Mouse (Mus musculus) lung, postnatal 0 days (tissue): ENCODE measurements around the gene Pbx1. TPM values are rescaled to one million over a fixed set of nuclear protein-coding genes. Genes with fewer than 3 reads are reported as not detected.

ENCODE experiments used
- ATAC-seq: fragments of 200-750 bp; cut with Nextera tagmentation; 2 replicates; pipeline ENCODE4 v1.8.0; 2017; ENCODE audit warnings: moderate library complexity
- DNase-seq: peaks from one replicate; pipeline ENCODE4 v3.0.0-alpha.2; 2016; ENCODE audit warnings: low spot score
- H3K27ac ChIP-seq: fragments of 300-500 bp; sonication (generic); 2 replicates; pipeline ENCODE4 v1.5.1; 2014; ENCODE audit warnings: antibody characterized with exemption, mild to moderate bottlenecking, low read length, mixed read lengths
- H3K27me3 ChIP-seq: fragments of 300-500 bp; sonication (generic); replicated peaks from 2 replicates; pipeline ENCODE4 v1.6.1; 2014; ENCODE audit warnings: low read length, mixed read lengths; ENCODE audit not compliant: insufficient read depth
- H3K36me3 ChIP-seq: fragments of 300-500 bp; sonication (generic); 2 replicates; pipeline ENCODE4 v1.6.1; 2014; ENCODE audit warnings: low read length, mixed read lengths; ENCODE audit not compliant: insufficient read depth
- H3K4me1 ChIP-seq: fragments of 300-500 bp; sonication (generic); 2 replicates; pipeline ENCODE4 v1.6.1; 2014; ENCODE audit warnings: antibody characterized with exemption, low read depth, low read length, mixed read lengths; ENCODE audit not compliant: insufficient read depth
- H3K4me2 ChIP-seq: fragments of 300-500 bp; sonication (generic); replicated peaks from 2 replicates; pipeline ENCODE4 v1.6.1; 2014; ENCODE audit warnings: low read depth, mild to moderate bottlenecking, low read length, moderate library complexity, mixed read lengths
- H3K4me3 ChIP-seq: fragments of 300-500 bp; sonication (generic); 2 replicates; pipeline ENCODE4 v1.5.1; 2014; ENCODE audit warnings: low read depth, low read length
- H3K9ac ChIP-seq: fragments of 300-500 bp; sonication (generic); replicated peaks from 2 replicates; pipeline ENCODE4 v1.6.1; 2014; ENCODE audit warnings: low read depth, mild to moderate bottlenecking
- H3K9me3 ChIP-seq: fragments of 300-500 bp; sonication (generic); 2 replicates; pipeline ENCODE4 v1.6.1; 2016; ENCODE audit warnings: low read length, mixed read lengths
- CTCF ChIP-seq: IDR thresholded peaks from 2 replicates; pipeline ENCODE4 v1.5.1; 2016; ENCODE audit warnings: antibody characterized with exemption, mild to moderate bottlenecking
- EP300 ChIP-seq: IDR thresholded peaks from 2 replicates; pipeline ENCODE4 v1.6.1; 2016; ENCODE audit warnings: antibody characterized with exemption, mild to moderate bottlenecking, control low read depth
- WGBS: fragments of 180-500 bp; shearing (Covaris S2); extraction: QIAGEN DNeasy Blood & Tissue Kit; methylation state at CpG from one replicate; pipeline ENCODE4 v1.1.7; 2014; 5-methylcytosine and 5-hydroxymethylcytosine counted together
- polyA plus RNA-seq: library from polyadenylated mRNA; unstranded; fragments of >200 nt; fragmentation: Nextera tagmentation; extraction: Ambion mirVana; gene quantifications from 2 replicates; pipeline ENCODE4 v1.2.1, GENCODE M21; 2015

The Pbx1 gene
- polyA plus RNA-seq, 1 experiment from 2014 or later: 23.9 TPM

DNA sequence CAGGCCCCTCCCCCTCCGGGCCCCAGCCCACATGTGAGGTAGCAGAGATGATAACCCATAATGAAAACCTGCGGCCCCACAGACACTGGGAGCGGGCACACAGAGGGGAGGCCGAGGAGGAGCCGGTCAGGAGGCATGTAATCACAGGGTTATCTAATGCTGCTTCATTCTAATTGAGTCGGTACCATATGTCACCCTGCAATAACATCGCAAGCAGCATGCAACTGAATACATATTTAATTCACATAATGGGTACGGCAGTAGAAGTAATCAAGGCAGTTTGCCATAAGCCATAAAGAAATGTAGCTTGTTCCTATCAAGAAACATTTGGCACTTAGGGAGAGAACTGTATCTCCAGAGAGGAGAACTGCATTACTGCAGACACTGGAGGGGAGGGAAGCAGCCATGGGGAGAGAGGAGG is 123.0 kb downstream of the Pbx1 start:
- Histone ChIP-seq H3K27ac (no peak overlapping the region), H3K9me3 (no peaks in the 10 kb centered on the region), H3K4me1 (no peaks in the 10 kb centered on the region), H3K4me2 (no peak overlapping the region), H3K9ac (no peak overlapping the region), H3K27me3 (no peaks in the 10 kb centered on the region), H3K36me3 (no peaks in the 10 kb centered on the region), H3K4me3 (no peak overlapping the region)
- WGBS: 77% methylated on average over 8 of the region's 8 CpGs
- DNase-seq (no peak), ATAC-seq (no peak)
- TF ChIP-seq EP300 (no peak), CTCF (no peak)

DNA sequence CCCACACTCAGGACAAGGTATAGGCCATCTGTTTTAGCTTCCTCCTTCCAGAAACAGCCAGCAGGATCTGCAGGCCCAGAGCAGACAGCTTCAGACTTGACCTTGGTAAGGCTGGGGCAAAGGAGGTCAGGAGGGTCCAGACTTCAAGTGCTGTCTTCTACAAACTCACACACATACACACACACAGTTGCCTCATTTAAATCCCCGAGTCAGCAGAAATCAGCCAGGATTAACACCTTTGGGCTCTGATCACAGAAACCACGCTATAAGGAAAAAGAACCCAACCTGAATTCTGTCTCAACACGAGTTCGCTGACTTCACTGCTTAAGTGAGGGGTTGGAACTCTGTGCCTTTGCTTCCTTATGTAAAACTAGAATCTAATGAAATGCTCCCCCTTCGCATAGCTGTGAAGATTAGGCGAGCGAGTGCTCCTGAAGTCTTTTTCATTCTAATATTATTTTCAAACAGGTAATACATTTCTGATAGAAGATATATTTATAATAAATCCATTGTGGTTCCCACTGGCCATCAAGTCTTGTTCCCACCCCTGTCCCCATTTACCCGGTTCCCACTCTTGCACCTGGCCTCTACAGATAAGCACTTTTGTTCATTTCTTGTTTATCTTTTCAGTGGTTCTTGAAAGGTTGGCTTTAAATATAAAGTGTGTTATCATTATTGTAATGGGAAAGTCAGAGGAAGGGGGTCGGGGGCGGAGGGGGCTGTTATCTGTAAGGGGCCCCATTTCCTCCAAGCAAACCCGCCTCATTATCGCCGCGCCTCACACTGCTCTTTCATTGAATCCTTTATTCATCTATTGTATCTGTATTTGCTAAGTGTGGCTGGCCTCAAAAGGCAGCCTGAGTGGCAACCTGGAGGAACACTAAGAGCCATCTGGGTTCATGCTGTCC is 124.5 kb downstream of the Pbx1 start:
- WGBS: 49% methylated on average over 14 of the region's 14 CpGs
- DNase-seq: no peak
- no peaks in the 10 kb centered on the region for H3K4me1 ChIP-seq
- H3K9me3 ChIP-seq: no peaks in the 10 kb centered on the region
- H3K4me2 ChIP-seq: no peak overlapping the region
- no peak for ATAC-seq
- H3K4me3 ChIP-seq: no peak overlapping the region
- H3K36me3 ChIP-seq: no peaks in the 10 kb centered on the region
- no peak for TF ChIP-seq EP300
- TF ChIP-seq CTCF: no peak
- no peak overlapping the region for H3K9ac ChIP-seq
- no peaks in the 10 kb centered on the region for H3K27me3 ChIP-seq
- H3K27ac ChIP-seq: no peak overlapping the region

DNA sequence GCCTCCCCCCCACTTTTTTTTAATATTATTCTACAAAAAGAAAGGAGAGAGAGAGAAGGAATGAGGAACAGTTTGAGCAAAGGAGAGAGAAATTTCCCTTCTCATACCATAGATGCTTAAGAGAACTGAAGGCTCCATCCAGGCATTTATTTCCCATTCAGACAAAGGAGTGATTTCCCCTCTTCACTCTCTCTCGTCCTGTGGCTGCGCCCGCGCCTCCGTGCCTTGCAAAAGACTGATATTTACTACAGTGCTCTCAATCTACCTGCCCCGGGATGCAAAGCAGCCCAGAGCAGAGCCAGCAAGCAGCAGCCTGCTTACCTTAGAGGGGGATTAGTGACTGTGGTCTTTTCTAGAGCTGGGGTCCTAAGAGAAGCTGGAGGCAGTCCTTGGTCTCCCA is 131.6 kb downstream of the Pbx1 start:
- H3K9ac ChIP-seq: no peak overlapping the region
- no peaks in the 10 kb centered on the region for H3K9me3 ChIP-seq
- 68% methylated on average over 6 of the region's 6 CpGs for WGBS
- ATAC-seq (no peak), DNase-seq (no peak)
- no peaks in the 10 kb centered on the region for H3K4me1 ChIP-seq
- TF ChIP-seq CTCF: no peak
- no peak for TF ChIP-seq EP300
- H3K27ac ChIP-seq: no peak overlapping the region
- no peaks in the 10 kb centered on the region for H3K36me3 ChIP-seq
- H3K27me3 ChIP-seq: no peaks in the 10 kb centered on the region
- H3K4me2 ChIP-seq: no peak overlapping the region
- H3K4me3 ChIP-seq: no peak overlapping the region

DNA sequence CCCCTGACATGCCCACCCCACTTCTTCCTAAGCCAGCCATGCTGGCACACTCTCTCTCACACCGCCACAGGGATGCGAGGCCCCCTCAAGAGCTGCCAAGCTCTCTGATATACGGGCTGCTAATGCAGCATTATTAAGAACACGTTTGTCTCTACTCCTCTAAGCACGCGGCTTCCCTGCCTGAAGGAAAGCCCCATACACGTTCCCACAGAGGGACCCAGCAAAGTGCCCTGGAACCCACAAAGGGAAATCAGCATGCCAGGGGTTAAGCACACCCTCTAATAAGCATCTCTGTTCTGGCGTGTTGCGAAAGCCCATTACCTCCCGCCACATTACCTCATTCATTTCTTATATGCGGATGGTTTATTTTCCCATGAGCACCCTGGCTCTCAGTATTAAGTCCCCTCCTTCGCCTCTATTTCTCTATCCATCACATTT is 132.1 kb downstream of the Pbx1 start:
- ATAC-seq: no peak
- H3K4me3 ChIP-seq: no peak overlapping the region

DNA sequence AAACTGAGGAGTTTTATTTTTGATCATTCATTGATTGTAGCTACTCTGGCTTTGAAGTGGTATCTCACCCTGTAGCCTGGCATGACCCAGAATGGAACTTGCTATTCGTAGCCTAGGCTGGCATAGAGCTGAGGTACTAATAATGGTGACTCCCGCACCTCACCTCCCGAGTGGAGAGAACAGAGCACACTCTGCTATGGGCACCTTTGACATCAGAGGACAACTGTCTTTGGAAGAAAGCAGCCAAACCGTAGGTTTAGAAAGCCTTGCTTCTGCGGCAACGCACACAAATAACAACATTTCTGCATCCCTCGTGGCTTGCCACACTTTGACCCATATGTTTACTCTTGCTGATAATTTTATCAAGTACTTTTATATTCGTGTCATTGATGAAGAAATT is 132.9 kb downstream of the Pbx1 start:
- 79% methylated on average over 8 of the region's 8 CpGs for WGBS
- Histone ChIP-seq H3K9me3 (no peaks in the 10 kb centered on the region), H3K4me1 (no peaks in the 10 kb centered on the region), H3K4me3 (no peak overlapping the region), H3K9ac (no peak overlapping the region), H3K27ac (no peak overlapping the region), H3K36me3 (no peaks in the 10 kb centered on the region), H3K4me2 (no peak overlapping the region), H3K27me3 (no peaks in the 10 kb centered on the region)
- ATAC-seq (no peak), DNase-seq (no peak)
- TF ChIP-seq EP300: no peak
- no peak for TF ChIP-seq CTCF

More for the DNA sequence above, 132.1 kb downstream of the Pbx1 start:
- whole genome bisulfite sequencing: 58% methylated on average over 12 of the region's 12 CpGs
- Histone ChIP-seq H3K9me3 (no peaks in the 10 kb centered on the region), H3K4me2 (no peak overlapping the region), H3K36me3 (no peaks in the 10 kb centered on the region), H3K27ac (no peak overlapping the region), H3K9ac (no peak overlapping the region), H3K27me3 (no peaks in the 10 kb centered on the region), H3K4me1 (no peaks in the 10 kb centered on the region)
- no peak for DNase-seq
- no peak for TF ChIP-seq EP300
- TF ChIP-seq CTCF: no peak

DNA sequence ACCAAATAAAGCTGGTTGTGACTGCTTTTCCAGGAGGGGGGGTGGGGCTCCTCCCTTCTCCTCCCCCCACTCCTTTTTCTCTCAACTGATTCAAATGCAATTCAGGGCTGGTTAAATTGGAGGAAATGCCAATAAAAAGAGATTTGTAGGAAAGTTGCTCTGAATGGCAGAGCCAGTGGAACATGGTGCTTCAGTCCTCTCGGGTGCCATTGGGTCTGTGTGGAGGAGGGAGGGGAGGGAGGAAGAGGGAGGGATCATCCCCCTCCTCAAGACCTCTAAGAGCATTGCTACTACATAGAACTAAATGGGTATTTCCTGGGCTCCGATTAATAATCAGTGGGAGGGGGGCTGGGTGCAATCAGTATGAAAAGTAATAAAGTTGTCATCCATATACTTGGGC is 135.8 kb downstream of the Pbx1 start:
- Histone ChIP-seq H3K4me2 (no peak overlapping the region), H3K9me3 (no peaks in the 10 kb centered on the region), H3K27ac (no peak overlapping the region), H3K36me3 (no peaks in the 10 kb centered on the region), H3K4me3 (no peak overlapping the region), H3K27me3 (no peaks in the 10 kb centered on the region), H3K9ac (no peak overlapping the region), H3K4me1 (peaks cover 9% of the 10 kb centered on the region; the same call in 1 of the 2 replicates)
- DNase-seq (no peak), ATAC-seq (no peak)
- TF ChIP-seq CTCF (no peak), EP300 (no peak)
- 61% methylated on average over 2 of the region's 2 CpGs for WGBS
